Comparison of ENCODE assay signal across 12 mouse cellular contexts in genomic region chr10:83914401-83915132, GRCm38 (mm10).
A peak's percentile ranks its signal among the peaks of the same experiment; 100 is the strongest.
DNase-seq lines count a peak whose midpoint lies in the region; ATAC-seq lines count a peak whose summit lies in the region.
"Had no signal": no experiment of that assay in that cellular context is flagged by ENCODE, and none has a peak within 500 bp of the region (broad histone marks: within the 10 kb centered on the region; RNA-seq: fewer than 3 reads in every experiment).

No protein-coding gene starts in this region.

- no peaks in the 10 kb centered on the region for H3K9me3 ChIP-seq in forebrain, embryonic 14.5 days (replicated peaks; ENCODE audit: control insufficient read depth, low read length)
- no peaks in the 10 kb centered on the region for H3K9me3 ChIP-seq in limb, embryonic 11.5 days (ENCODE audit: control insufficient read depth, low read length)
- H3K9me3 ChIP-seq: embryonic facial prominence, embryonic 15.5 days; heart, embryonic 15.5 days; stomach, embryonic 15.5 days had no signal

- 34% methylated on average over 12 of the region's 12 CpGs for WGBS in forebrain, embryonic 14.5 days
- WGBS in limb, embryonic 11.5 days, result 6% methylated on average over 12 of the region's 12 CpGs

- no peak overlapping the region for H3K4me3 ChIP-seq in forebrain, embryonic 14.5 days (ENCODE audit: low read depth, low read length)
- no peak overlapping the region for H3K4me3 ChIP-seq in limb, embryonic 11.5 days (ENCODE audit: low read depth, low read length)
- H3K4me3 ChIP-seq: embryonic facial prominence, embryonic 15.5 days; heart, embryonic 15.5 days; stomach, embryonic 15.5 days had no signal

- intact Hi-C loops in heart, postnatal 25 days (cut with DNase I), result no loop called here

- no peak overlapping the region for H3K4me2 ChIP-seq in forebrain, embryonic 14.5 days (ENCODE audit: low read length)
- no peak overlapping the region; the same call in 1 of the 2 replicates for H3K4me2 ChIP-seq in limb, embryonic 11.5 days (ENCODE audit: low read depth, severe bottlenecking)
- H3K4me2 ChIP-seq: embryonic facial prominence, embryonic 15.5 days; heart, embryonic 15.5 days; stomach, embryonic 15.5 days had no signal

- H3K9ac ChIP-seq in forebrain, embryonic 14.5 days (ENCODE audit: low read length), result no peak overlapping the region
- no peak overlapping the region for H3K9ac ChIP-seq in limb, embryonic 11.5 days (ENCODE audit: low read length)
- H3K9ac ChIP-seq: embryonic facial prominence, embryonic 15.5 days; heart, embryonic 15.5 days; stomach, embryonic 15.5 days had no signal

- no peaks in the 10 kb centered on the region for H3K27me3 ChIP-seq in forebrain, embryonic 14.5 days (replicated peaks; ENCODE audit: control insufficient read depth, insufficient read depth, low read length)
- no peaks in the 10 kb centered on the region for H3K27me3 ChIP-seq in limb, embryonic 11.5 days (ENCODE audit: control insufficient read depth, insufficient read depth, low read length)
- H3K27me3 ChIP-seq: embryonic facial prominence, embryonic 15.5 days; heart, embryonic 15.5 days; stomach, embryonic 15.5 days had no signal

- H3K4me1 ChIP-seq in forebrain, embryonic 14.5 days (ENCODE audit: control insufficient read depth, insufficient read depth, low read length), result peaks cover 9% of the 10 kb centered on the region
- peaks cover 10% of the 10 kb centered on the region for H3K4me1 ChIP-seq in limb, embryonic 11.5 days (ENCODE audit: control insufficient read depth, insufficient read depth, low read length)

- no peaks in the 10 kb centered on the region for H3K36me3 ChIP-seq in forebrain, embryonic 14.5 days (ENCODE audit: control insufficient read depth, insufficient read depth, low read length)
- no peaks in the 10 kb centered on the region for H3K36me3 ChIP-seq in limb, embryonic 11.5 days (ENCODE audit: control insufficient read depth, insufficient read depth, low read length)
- H3K36me3 ChIP-seq: embryonic facial prominence, embryonic 15.5 days; heart, embryonic 15.5 days; stomach, embryonic 15.5 days had no signal

- peak; percentile 52 for DNase-seq in heart, adult 11 months
- DNase-seq in heart, postnatal 25 days (ENCODE audit: low spot score), result no peak
- DNase-seq in forebrain, embryonic 14.5 days (ENCODE audit: low spot score), result peak; percentile 20
- DNase-seq in limb, embryonic 11.5 days (ENCODE audit: low spot score), result no peak
- no peak for DNase-seq in right cerebral cortex, postnatal 4 days
- DNase-seq in urinary bladder, postnatal 36 days (ENCODE audit: low spot score in 2 of 2), result no peak
- no peak for DNase-seq in right cerebral cortex, postnatal 10 days (ENCODE audit: low spot score in 2 of 2)
- DNase-seq: adrenal gland, postnatal 14 days had no signal

- ATAC-seq in forebrain, embryonic 14.5 days, result no peak
- ATAC-seq in limb, embryonic 11.5 days (ENCODE audit: insufficient number of reproducible peaks, low FRiP score, low TSS enrichment, low read depth), result 0 out of 2 replicates have a peak, but pooled peaks have one; percentile 26
- ATAC-seq in neutrophil, adult 5-6 weeks (ENCODE audit: extremely low read depth, insufficient number of reproducible peaks, low FRiP score, poor library complexity, severe bottlenecking), result peak; percentile 56; the same call in 1 of the 2 replicates

- H3K27ac ChIP-seq in forebrain, embryonic 14.5 days (ENCODE audit: low read depth, low read length), result no peak overlapping the region
- H3K27ac ChIP-seq in limb, embryonic 11.5 days (replicated peaks; ENCODE audit: low read depth, low read length), result no peak overlapping the region
- H3K27ac ChIP-seq: embryonic facial prominence, embryonic 15.5 days; heart, embryonic 15.5 days; stomach, embryonic 15.5 days had no signal

Comparison
In these comparisons a context has a peak if more than half of its experiments do, and no peak if none do; other contexts are left out.
1. DNase-seq: peak in heart, adult 11 months (single experiment) and forebrain, embryonic 14.5 days (single experiment); none in heart, postnatal 25 days (single experiment), limb, embryonic 11.5 days (single experiment), right cerebral cortex, postnatal 4 days (single experiment), urinary bladder, postnatal 36 days (0 of 2) and right cerebral cortex, postnatal 10 days (0 of 2).